Mouse (Mus musculus): ENCODE measurements around the gene Trabd2b.

Trabd2b gene

GRCm38 (mm10) chr4:114442186-114442585, 35.7 kb downstream of the Trabd2b start:
- DNase-seq (ENCODE audit: low spot score in 2 of 2): no peak

DNA sequence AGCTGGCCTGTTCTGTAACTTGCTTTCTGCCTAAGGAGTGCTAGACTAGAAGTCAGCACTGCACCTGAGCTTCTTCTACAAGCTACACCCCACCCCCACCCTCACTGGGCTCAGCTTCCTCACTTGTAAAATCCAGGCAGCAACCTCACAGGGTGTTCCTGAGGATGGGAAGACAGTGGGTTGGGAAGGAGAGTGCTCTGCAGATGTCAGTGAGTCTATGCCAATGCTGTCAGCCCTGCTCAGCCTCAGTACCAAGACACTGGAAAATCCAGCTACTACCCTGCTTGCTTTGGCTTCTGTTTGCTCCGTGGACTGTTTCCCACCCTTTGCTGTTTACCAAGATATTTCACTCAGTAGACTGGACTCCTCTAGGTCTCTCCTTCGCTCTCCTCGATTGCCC, 36.1 kb downstream of the Trabd2b start:
- DNase-seq (ENCODE audit: low spot score in 2 of 2): no peak

- DNase-seq (ENCODE audit: low spot score in 2 of 2): no peak
Measured at GRCm38 (mm10) chr4:114448393-114449052, 42.0 kb downstream of the Trabd2b start.

DNA sequence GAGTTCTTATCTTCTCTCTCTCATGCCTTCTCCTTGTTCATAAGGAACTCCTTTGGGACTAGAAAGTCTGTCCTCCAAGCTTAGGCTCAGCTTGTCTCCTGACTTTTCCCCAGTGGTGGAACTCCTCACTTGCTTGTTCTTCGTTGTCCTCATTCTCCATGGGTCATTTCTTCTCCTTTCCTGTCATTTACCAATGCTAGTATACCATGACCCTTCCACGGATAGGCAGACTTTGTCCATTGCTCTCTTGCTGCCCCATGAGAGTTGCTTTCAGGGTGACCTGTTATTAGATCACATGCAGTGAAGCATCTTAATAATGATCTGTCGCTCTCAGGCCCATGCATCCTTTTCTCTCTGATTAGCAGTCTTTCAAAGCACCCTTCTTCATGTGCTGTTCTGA, 46.6 kb downstream of the Trabd2b start:
- DNase-seq (ENCODE audit: low spot score in 2 of 2): no peak

- no peak for DNase-seq (ENCODE audit: low spot score in 2 of 2)
Measured at GRCm38 (mm10) chr4:114454016-114454415, 47.5 kb downstream of the Trabd2b start.

GRCm38 (mm10) chr4:114454495-114455186, 48.1 kb downstream of the Trabd2b start:
- DNase-seq (ENCODE audit: low spot score in 2 of 2): no peak

DNA sequence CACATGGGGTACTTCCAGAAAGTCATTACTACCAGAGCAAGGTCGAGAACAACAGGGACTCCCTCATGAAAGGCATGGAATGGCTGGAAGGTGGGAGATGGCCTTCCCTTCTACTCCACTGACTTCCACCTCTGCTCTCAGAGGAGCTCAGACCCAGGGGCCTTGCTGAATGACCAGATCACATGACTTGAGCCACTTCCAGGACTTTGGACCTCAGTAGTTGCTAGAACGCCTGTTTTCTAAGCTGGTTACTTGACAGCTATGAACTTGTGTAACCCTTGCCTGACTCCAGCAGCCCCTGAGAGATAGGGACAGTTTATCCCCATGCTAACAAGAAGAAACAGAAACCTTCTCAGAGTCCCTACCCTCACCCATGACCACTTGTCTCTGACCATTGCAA, 50.6 kb downstream of the Trabd2b start:
- DNase-seq (ENCODE audit: low spot score in 2 of 2): no peak

- DNase-seq (ENCODE audit: low spot score in 2 of 2): no peak
Measured at GRCm38 (mm10) chr4:114459591-114459990, 53.1 kb downstream of the Trabd2b start.

- DNase-seq (ENCODE audit: low spot score in 2 of 2): no peak
Measured at GRCm38 (mm10) chr4:114460401-114460800, 53.9 kb downstream of the Trabd2b start.

- DNase-seq (ENCODE audit: low spot score in 2 of 2): no peak
Measured at GRCm38 (mm10) chr4:114461093-114461492, 54.6 kb downstream of the Trabd2b start.

DNA sequence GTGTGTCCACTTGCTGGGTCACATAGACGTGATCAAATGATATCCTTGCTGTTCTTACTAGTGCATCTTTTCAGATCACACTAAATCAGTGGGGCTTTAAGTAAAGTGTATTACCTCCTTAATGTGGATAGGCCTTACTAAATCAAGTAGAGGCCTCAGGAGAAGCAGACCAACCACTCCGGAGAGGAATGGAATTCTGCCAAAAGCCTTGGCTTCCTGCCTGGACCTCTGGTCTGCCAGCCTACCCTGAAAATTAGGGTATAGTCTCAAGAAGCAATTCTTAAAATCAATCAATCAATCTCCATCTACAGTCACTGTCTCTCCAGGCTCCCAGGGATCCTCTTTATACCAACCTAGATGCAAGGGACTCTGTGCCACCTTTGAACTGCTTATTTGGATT, 59.1 kb downstream of the Trabd2b start:
- peak in 1 of 2 experiments; percentile 46 for DNase-seq (ENCODE audit: low spot score in 2 of 2)

DNA sequence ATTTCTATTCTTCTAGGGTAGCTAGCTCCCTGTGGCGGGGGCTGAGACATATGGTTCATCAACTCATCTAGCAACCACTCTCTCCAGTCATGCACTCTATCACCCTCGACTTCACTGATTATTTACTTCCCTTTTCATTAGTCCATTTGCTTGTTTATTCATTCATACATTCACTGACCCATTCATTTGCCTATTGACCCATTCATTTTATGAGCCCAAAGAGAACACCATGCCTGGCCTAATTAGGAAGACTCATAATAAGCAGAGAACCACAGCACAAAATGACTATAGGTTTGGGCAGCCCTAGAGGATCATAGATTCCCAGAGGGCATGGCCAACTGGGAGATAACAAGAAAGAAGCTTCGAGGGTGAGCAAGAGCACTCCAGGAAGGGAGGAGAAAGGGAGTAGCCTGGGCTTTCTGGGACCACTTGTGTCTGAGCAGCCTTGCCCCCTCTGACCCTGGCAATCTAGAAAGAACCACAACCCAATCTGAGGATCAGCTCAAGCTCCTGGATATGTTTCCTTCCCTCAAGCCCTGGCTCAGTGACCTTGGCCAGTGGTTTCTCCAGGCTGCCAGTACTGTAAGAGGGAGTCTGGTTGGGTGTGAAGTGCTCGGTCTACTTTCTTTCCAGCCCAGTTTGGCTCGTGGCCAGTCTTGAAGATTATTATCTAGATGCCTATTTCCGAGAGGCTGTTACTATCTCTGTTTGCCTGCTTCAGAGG, 61.0 kb downstream of the Trabd2b start:
- no peak for DNase-seq (ENCODE audit: low spot score in 2 of 2)

DNA sequence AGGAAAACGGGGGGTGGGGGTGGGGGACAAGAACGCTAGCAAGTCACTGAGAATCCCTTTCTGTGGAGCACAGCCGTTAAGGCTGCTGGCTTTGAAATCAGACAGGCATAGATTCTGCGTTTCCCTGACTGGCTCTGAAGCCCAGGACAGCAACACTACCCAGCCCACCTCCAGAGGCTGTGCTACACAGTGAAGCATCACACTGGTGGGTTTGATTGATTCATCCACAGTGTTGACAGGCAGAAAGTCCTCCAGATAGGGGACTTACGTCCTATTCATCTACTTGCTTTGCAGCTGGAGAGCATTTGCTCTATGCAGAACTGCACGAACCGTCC, 61.5 kb downstream of the Trabd2b start:
- no peak for DNase-seq (ENCODE audit: low spot score in 2 of 2)

DNA sequence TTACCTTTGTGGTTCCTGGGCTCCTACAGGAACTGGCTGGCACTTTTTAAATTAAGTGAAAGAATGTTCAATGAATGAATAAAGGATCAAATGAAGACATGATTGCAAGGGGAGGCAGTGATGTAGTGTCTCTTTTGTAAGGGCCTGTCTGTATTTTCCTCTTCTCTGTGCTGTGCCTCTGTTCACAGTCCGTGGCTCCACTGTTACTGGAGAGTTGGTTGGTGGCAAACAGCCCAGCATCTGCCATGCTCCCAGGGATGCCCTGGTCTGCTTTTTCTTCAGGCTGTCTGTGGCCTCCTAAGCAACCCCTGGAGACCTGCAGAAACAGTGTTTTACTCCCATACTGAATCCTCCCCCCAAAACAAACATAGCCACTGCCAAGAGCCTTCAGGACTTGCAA, 63.4 kb downstream of the Trabd2b start:
- no peak for DNase-seq (ENCODE audit: low spot score in 2 of 2)

DNA sequence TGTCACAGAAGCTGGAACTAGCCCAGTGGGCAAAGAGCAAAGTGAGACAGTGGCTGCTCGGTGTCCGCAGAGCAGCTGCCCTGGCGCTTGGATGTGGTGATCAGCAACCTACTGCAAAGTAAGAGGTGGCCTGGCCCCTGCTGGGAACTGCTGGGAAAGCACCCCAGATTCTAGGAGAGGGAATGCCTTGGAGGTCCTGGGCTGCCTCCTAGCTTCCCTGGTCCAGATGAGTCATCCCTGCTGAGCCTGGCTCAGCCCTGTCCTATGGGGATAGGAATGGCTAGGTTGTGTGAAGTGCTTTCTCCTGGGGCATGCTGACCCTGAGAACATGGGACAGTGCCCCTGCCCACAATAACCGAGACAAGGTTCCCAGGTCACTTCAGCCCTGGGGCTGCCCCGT, 65.6 kb downstream of the Trabd2b start:
- peak; percentile 42 to 57 for DNase-seq (ENCODE audit: low spot score in 2 of 2)

GRCm38 (mm10) chr4:114476316-114476715, 69.8 kb downstream of the Trabd2b start:
- DNase-seq (ENCODE audit: low spot score in 2 of 2): no peak

- no peak for DNase-seq (ENCODE audit: low spot score in 2 of 2)
Measured at GRCm38 (mm10) chr4:114477082-114477771, 70.7 kb downstream of the Trabd2b start.

GRCm38 (mm10) chr4:114481518-114481917, 75.0 kb downstream of the Trabd2b start:
- DNase-seq (ENCODE audit: low spot score in 2 of 2): no peak

GRCm38 (mm10) chr4:114484173-114484572, 77.6 kb downstream of the Trabd2b start:
- DNase-seq (ENCODE audit: low spot score in 2 of 2): no peak

DNA sequence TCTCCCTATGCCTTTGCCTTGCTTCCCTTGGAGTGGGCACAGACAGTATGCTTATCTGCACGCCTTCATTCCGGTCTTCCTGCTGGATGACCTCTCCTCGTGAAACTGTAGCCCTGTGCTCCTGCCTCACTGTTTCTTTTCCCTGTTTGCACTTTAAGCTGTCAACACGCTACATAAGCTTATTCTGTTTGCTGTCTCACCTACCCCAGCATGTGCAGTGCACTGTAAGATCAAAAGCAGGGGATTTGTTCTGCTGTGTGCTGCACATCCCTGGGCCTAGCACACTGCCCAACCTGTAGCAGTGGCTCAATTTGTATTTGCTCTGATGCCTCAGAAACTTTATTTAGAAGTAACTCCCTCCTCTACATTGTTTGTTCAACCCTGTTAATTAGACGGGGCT, 79.5 kb downstream of the Trabd2b start:
- no peak for DNase-seq (ENCODE audit: low spot score in 2 of 2)

DNA sequence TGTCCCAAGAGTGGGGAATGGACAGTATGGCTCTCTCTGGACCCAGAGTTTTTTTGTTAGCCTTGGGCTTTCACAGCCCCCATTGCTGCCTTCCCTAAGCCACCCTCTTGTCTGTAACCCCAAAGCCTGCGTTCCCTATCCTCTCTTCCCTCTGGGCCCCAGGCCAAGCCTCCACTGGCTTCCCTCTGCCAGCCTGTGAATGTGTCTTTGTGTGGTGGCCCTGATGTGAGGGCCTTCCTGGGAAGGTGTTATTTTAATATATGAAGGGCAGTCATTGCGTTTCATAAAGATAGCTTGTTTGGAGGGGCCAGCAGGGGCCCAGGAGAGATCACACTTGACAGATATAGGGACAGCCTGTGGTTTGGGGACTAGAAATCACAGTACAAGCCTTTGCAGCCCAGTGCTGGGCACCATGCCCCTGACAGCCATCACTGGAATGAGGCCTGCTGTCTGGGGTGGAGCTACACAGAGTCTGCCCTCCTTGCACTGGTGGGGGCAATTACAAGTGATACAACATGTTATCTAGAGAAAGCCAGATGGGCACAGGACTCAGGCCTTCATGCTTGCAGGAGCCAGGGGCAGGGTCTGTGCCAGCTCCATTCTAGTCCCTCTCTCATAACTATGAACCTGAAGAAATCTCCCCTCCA, 80.5 kb downstream of the Trabd2b start:
- no peak for DNase-seq (ENCODE audit: low spot score in 2 of 2)

DNA sequence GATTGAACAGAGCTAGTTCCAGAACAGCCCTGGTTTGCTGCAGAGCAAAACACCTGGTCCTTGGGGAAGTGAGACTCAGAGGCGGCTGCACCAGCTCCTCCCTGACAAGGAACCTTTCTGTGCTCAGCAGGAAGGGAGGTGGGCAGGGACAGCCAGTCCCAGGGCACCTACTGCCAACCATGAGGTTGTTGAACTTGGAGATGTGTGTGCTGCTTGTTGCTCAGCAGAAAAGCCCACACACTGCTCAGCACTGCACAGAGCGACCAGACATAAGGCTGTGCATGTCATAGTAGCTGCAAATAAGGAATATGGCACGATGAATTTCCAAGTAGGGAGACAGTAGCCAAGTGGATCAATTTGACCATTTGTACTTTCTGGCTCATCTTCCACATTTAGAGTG, 81.2 kb downstream of the Trabd2b start:
- no peak for DNase-seq (ENCODE audit: low spot score in 2 of 2)

Data from urinary bladder, postnatal 36 days (tissue).